ENCODE assay signal across 8 mouse cellular contexts in the genomic region with DNA sequence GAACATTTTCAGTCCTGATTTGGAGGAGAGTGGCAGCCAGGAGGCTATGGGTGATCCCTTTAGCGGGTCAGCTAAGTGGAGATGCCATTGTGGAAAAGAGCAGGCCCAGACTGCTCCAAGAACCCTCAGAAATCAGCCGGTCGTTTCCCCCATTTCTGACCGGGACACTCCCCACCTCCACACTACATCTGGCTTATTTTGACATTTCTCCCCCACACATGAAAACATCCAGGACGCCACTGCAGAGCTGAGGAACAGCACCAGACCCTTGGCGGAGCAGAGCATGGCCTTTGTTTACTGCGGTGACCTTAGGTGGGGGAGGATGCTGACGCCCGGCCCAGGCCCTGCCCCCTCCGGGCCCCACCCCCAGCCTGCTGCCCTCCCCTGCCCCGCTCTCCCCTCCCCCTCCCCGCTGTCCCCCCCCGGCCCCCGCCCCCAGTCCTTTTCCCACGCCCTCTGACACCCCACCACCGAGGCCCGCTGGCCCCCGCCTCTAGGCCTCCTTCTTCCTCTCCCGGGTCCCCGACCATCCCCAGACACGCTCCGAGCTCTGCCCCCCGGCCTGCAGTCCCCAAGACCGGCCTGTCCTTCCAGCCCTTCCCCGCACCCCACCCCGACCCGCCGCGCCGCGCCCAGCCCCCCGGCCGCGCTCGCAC. TPM values are rescaled to one million over a fixed set of nuclear protein-coding genes. Genes with fewer than 3 reads are reported as not detected.
DNase-seq lines count a peak whose midpoint lies in the region; ATAC-seq and TF ChIP-seq lines count a peak whose summit lies in the region.

No protein-coding gene starts in this region.

- H3K9me3 ChIP-seq in intestine, postnatal 0 days (ENCODE audit: control insufficient read depth): no peaks in the 10 kb centered on the region
- no peaks in the 10 kb centered on the region for H3K9me3 ChIP-seq in neural tube, embryonic 13.5 days

- H3K4me3 ChIP-seq in intestine, postnatal 0 days (ENCODE audit: low read depth, low read length): peak overlapping the region; percentile 81
- peak overlapping the region; percentile 83 for H3K4me3 ChIP-seq in lung, adult 2 months (replicated peaks; ENCODE audit: extremely low read depth, low read depth, low read length)
- H3K4me3 ChIP-seq in neural tube, embryonic 13.5 days: peak overlapping the region; percentile 98

- peak overlapping the region; percentile 73 for H3K4me2 ChIP-seq in intestine, postnatal 0 days (replicated peaks; ENCODE audit: low read depth)
- H3K4me2 ChIP-seq in neural tube, embryonic 13.5 days: peak overlapping the region; percentile 95

- peak; percentile 18; the same call in 1 of the 2 replicates for ATAC-seq in intestine, postnatal 0 days
- ATAC-seq in neural tube, embryonic 13.5 days (ENCODE audit: low read depth): peak; percentile 44

- no peaks in the 10 kb centered on the region for H3K27me3 ChIP-seq in intestine, postnatal 0 days (replicated peaks; ENCODE audit: control insufficient read depth, insufficient read depth, low read length)
- H3K27me3 ChIP-seq in neural tube, embryonic 13.5 days: no peaks in the 10 kb centered on the region

- peak overlapping the region; percentile 98 for H3K9ac ChIP-seq in intestine, postnatal 0 days (ENCODE audit: low read depth, low read length)
- peak overlapping the region; percentile 100 for H3K9ac ChIP-seq in neural tube, embryonic 13.5 days

- TF ChIP-seq CTCF in intestine, postnatal 0 days (IDR thresholded peaks at IDR 0.05; ENCODE audit: low read depth): no peak
- TF ChIP-seq CTCF in lung, adult 2 months (IDR thresholded peaks at IDR 0.05; ENCODE audit: insufficient read depth, low read length): no peak

- H3K27ac ChIP-seq in intestine, postnatal 0 days (ENCODE audit: low read depth, low read length): peak overlapping the region; percentile 95
- H3K27ac ChIP-seq in neural tube, embryonic 13.5 days (replicated peaks): peak overlapping the region; percentile 97

- H3K4me1 ChIP-seq in intestine, postnatal 0 days (replicated peaks; ENCODE audit: control insufficient read depth, insufficient read depth, low read length): peaks cover 18% of the 10 kb centered on the region
- H3K4me1 ChIP-seq in lung, adult 2 months (ENCODE audit: control insufficient read depth, insufficient read depth, low read length): peaks cover 34% of the 10 kb centered on the region
- H3K4me1 ChIP-seq in neural tube, embryonic 13.5 days (replicated peaks): peaks cover 68% of the 10 kb centered on the region

- peaks cover 11% of the 10 kb centered on the region for H3K36me3 ChIP-seq in intestine, postnatal 0 days (ENCODE audit: control insufficient read depth, insufficient read depth)
- H3K36me3 ChIP-seq in neural tube, embryonic 13.5 days: peaks cover 11% of the 10 kb centered on the region

- peak; percentile 40 for DNase-seq in 3T3-L1 (ENCODE audit: low read depth, low spot score)
- DNase-seq in MN1 (ENCODE audit: low spot score): peak; percentile 72
- peak; percentile 39 to 59 for DNase-seq in cerebellum, postnatal 25 days
- DNase-seq in gastrocnemius, postnatal 25 days: peak; percentile 72
- DNase-seq in lung, adult 2 months: peak; percentile 56
- no peak for DNase-seq in frontal cortex, postnatal 14 days (ENCODE audit: low spot score in 2 of 2)

- no peak for TF ChIP-seq POLR2A in lung, adult 2 months (IDR thresholded peaks at IDR 0.05; ENCODE audit: borderline replicate concordance, extremely low read depth, low read depth, low read length)

- WGBS in intestine, postnatal 0 days: 2% methylated on average over 30 of the region's 35 CpGs
- 3% methylated on average over 26 of the region's 35 CpGs for WGBS in lung, adult 2 months
- under 1% methylated on average over 26 of the region's 35 CpGs for WGBS in neural tube, embryonic 13.5 days

RNA-seq across cellular contexts. Expression of a gene that starts 0.9 kb away (rescaled TPM):
- total RNA-seq in gastrocnemius, postnatal 25 days (2021): 10 to 100 TPM; 45.8 to 52.6 TPM
- 62.0 and 65.6 TPM in 2 replicates for polyA plus RNA-seq in intestine, postnatal 0 days (2015; fragmentation: Nextera tagmentation; extraction: Ambion mirVana)
- 61.2 and 75.3 TPM in 2 replicates for polyA plus RNA-seq in lung, adult 2 months (2012; rRNA removed)
- polyA plus RNA-seq in neural tube, embryonic 13.5 days (2015; fragmentation: Nextera tagmentation; extraction: Ambion mirVana): 135 and 138 TPM in 2 replicates

RNA-seq across cellular contexts. Expression of a gene that starts 42.0 kb away (rescaled TPM):
- 100 to 1,000 TPM; 313 to 418 TPM for total RNA-seq in gastrocnemius, postnatal 25 days (2021)
- 7.2 and 8.0 TPM in 2 replicates for polyA plus RNA-seq in intestine, postnatal 0 days (2015; fragmentation: Nextera tagmentation; extraction: Ambion mirVana)
- polyA plus RNA-seq in lung, adult 2 months (2012; rRNA removed): 20.8 and 28.8 TPM in 2 replicates
- polyA plus RNA-seq in neural tube, embryonic 13.5 days (2015; fragmentation: Nextera tagmentation; extraction: Ambion mirVana): 12.7 and 16.8 TPM in 2 replicates

RNA-seq across cellular contexts. Expression of a gene that starts 49.0 kb away (rescaled TPM):
- not detected for total RNA-seq in gastrocnemius, postnatal 25 days (2021)
- polyA plus RNA-seq in intestine, postnatal 0 days (2015; fragmentation: Nextera tagmentation; extraction: Ambion mirVana): 2.2 and 2.3 TPM in 2 replicates
- 5.8 and 6.4 TPM in 2 replicates for polyA plus RNA-seq in lung, adult 2 months (2012; rRNA removed)
- 0.20 TPM in 1 of 2 replicates, not detected in the other for polyA plus RNA-seq in neural tube, embryonic 13.5 days (2015; fragmentation: Nextera tagmentation; extraction: Ambion mirVana)

RNA-seq across cellular contexts. Expression of a gene that starts 57.6 kb away (rescaled TPM):
- total RNA-seq in gastrocnemius, postnatal 25 days (2021): 1 to 10 TPM; 2.8 to 2.9 TPM
- polyA plus RNA-seq in intestine, postnatal 0 days (2015; fragmentation: Nextera tagmentation; extraction: Ambion mirVana): 1.1 and 1.3 TPM in 2 replicates
- polyA plus RNA-seq in lung, adult 2 months (2012; rRNA removed): 2.6 and 2.9 TPM in 2 replicates
- polyA plus RNA-seq in neural tube, embryonic 13.5 days (2015; fragmentation: Nextera tagmentation; extraction: Ambion mirVana): 3.9 and 4.2 TPM in 2 replicates

Comparison
In these comparisons a context has a peak if more than half of its experiments do, and no peak if none do; other contexts are left out.
1. DNase-seq: peak in 3T3-L1 (single experiment), MN1 (single experiment), cerebellum, postnatal 25 days (2 of 2), gastrocnemius, postnatal 25 days (single experiment) and lung, adult 2 months (single experiment); none in frontal cortex, postnatal 14 days (0 of 2).
2. Peak in every context shown above with its lines, with median percentiles within 50 percentile points of each other: H3K4me3 ChIP-seq.